Mouse (Mus musculus) intestine, postnatal 0 days (tissue): ENCODE results near the gene Nceh1. TPM values are rescaled to one million over a fixed set of nuclear protein-coding genes. Genes with fewer than 3 reads are reported as not detected.
"Not testable (repeated sequence)": the region's sequence is repeated elsewhere in the genome, so short reads cannot be mapped to it uniquely, and the experiment has no call there.

ENCODE experiments used
- ATAC-seq: fragments of 200-750 bp; cut with Nextera tagmentation; 2 replicates; pipeline ENCODE4 v1.8.0; 2017; ENCODE audit warnings: mild to moderate bottlenecking, moderate TSS enrichment, moderate library complexity
- H3K27ac ChIP-seq: fragments of 300-500 bp; sonication (generic); 2 replicates; pipeline ENCODE4 v1.5.1; 2014; ENCODE audit warnings: mild to moderate bottlenecking, low read depth, low read length, moderate library complexity
- H3K27me3 ChIP-seq: fragments of 300-500 bp; sonication (generic); replicated peaks from 2 replicates; pipeline ENCODE4 v1.6.1; 2014; ENCODE audit warnings: low read length, mixed read lengths; ENCODE audit not compliant: control insufficient read depth, insufficient read depth
- H3K36me3 ChIP-seq: fragments of 300-500 bp; sonication (generic); 2 replicates; pipeline ENCODE4 v1.6.1; 2014; ENCODE audit warnings: mild to moderate bottlenecking, moderate library complexity; ENCODE audit not compliant: control insufficient read depth, insufficient read depth
- H3K4me1 ChIP-seq: fragments of 300-500 bp; sonication (generic); replicated peaks from 2 replicates; pipeline ENCODE4 v1.6.1; 2014; ENCODE audit warnings: antibody characterized with exemption, low read length, mixed read lengths; ENCODE audit not compliant: control insufficient read depth, insufficient read depth
- H3K4me2 ChIP-seq: fragments of 300-500 bp; sonication (generic); replicated peaks from 2 replicates; pipeline ENCODE4 v1.6.1; 2014; ENCODE audit warnings: low read depth, mild to moderate bottlenecking, moderate library complexity
- H3K4me3 ChIP-seq: fragments of 300-500 bp; sonication (generic); 2 replicates; pipeline ENCODE4 v1.5.1; 2014; ENCODE audit warnings: low read depth, low read length
- H3K9ac ChIP-seq: fragments of 300-500 bp; sonication (generic); 2 replicates; pipeline ENCODE4 v1.6.1; 2014; ENCODE audit warnings: mild to moderate bottlenecking, low read depth, low read length
- H3K9me3 ChIP-seq: fragments of 300-500 bp; sonication (generic); 2 replicates; pipeline ENCODE4 v1.6.1; 2016; ENCODE audit warnings: mixed run types; ENCODE audit not compliant: control insufficient read depth
- CTCF ChIP-seq: sonication (generic); IDR thresholded peaks from 2 replicates; pipeline ENCODE4 v1.5.1; 2016; ENCODE audit warnings: low read depth, mild to moderate bottlenecking, control low read depth, antibody characterized with exemption, moderate library complexity
- WGBS: fragments of 180-500 bp; shearing (Covaris S2); extraction: QIAGEN DNeasy Blood & Tissue Kit; methylation state at CpG from one replicate; pipeline ENCODE4 v1.1.7; 2014; 5-methylcytosine and 5-hydroxymethylcytosine counted together
- polyA plus RNA-seq: library from polyadenylated mRNA; unstranded; fragments of >200 nt; fragmentation: Nextera tagmentation; extraction: Ambion mirVana; gene quantifications from 2 replicates; pipeline ENCODE4 v1.2.1, GENCODE M21; 2015

The Nceh1 gene
- polyA plus RNA-seq, 1 experiment from 2014 or later, result 15.0 TPM

DNA sequence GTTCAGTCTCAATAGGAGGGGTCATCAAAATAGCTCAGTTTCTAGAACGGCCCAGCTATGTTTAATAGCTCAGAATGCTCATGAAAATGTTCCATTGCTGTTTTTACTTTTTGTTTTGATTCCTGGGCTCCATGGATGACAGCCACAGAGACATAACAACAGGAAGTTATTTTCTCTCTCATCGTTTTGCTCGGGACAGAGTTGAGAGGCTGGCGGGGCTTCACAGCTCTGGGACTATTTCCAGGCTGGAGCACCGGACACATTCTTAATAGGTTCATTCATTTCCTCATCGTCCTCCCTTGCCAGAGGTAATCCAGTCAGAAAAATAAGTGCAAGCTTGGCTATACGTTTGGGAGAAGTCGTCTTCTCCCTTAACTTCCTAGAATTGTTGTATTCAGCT, 106.1 kb downstream of the Nceh1 start:
- H3K9me3 ChIP-seq, result no peaks in the 10 kb centered on the region
- no peak; the same call in 1 of the 2 replicates for ATAC-seq
- no peaks in the 10 kb centered on the region for H3K36me3 ChIP-seq
- no peaks in the 10 kb centered on the region for H3K27me3 ChIP-seq
- H3K4me3 ChIP-seq, result no peak overlapping the region
- H3K9ac ChIP-seq, result no peak overlapping the region
- WGBS, result 32% methylated on average over 8 of the region's 8 CpGs
- H3K27ac ChIP-seq, result no peak overlapping the region
- peak overlapping the region; percentile 6; the same call in 1 of the 2 replicates for H3K4me2 ChIP-seq
- TF ChIP-seq CTCF, result no peak
- H3K4me1 ChIP-seq, result peaks cover 6% of the 10 kb centered on the region; the same call in 1 of the 2 replicates

DNA sequence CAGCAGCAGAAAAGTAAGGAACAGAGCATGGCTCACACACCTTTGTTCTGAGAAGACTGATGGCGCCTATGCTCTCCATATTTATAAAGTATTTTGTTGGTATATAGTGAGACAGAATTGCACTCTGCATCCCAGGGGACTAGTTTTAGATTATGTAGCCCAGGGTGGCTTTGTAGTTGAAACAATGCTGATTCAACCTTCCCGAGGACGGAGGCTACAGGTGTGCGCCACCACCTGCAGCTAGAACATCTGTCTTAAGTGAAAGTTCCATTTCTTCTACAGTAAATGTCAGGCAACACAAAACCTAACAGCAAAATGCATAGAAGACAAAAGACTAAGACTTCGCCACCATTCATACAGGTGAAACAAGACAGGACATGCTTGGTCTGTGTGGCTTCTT, 107.5 kb downstream of the Nceh1 start:
- Histone ChIP-seq H3K27ac (no peak overlapping the region), H3K36me3 (no peaks in the 10 kb centered on the region), H3K4me2 (no peak overlapping the region), H3K9me3 (no peaks in the 10 kb centered on the region), H3K4me1 (peaks cover 6% of the 10 kb centered on the region; the same call in 1 of the 2 replicates), H3K4me3 (no peak overlapping the region), H3K9ac (no peak overlapping the region), H3K27me3 (no peaks in the 10 kb centered on the region)
- ATAC-seq, result no peak
- TF ChIP-seq CTCF, result no peak
- 93% methylated on average over 5 of the region's 5 CpGs for WGBS

DNA sequence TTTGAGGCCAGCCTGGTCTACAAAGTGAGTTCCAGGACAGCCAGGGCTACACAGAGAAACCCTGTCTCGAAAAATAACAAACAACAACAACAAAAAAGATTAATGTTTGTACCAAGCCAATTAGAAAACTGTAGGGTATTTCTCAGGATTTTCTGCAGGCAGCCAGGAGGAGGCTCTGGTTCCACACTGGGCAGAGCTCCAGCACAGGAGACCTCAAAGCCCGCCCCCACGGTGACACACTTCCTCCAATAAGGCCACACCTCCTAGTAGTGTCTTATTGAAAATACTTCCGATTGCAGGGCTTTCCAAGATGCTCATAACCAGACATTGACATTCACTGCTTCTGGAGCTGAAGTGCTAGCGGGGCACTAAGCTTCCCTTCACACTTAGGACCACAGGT, 108.2 kb downstream of the Nceh1 start:
- ATAC-seq, H3K36me3 ChIP-seq, H3K9me3 ChIP-seq, H3K27ac ChIP-seq, H3K4me1 ChIP-seq, H3K9ac ChIP-seq, H3K27me3 ChIP-seq, H3K4me3 ChIP-seq, H3K4me2 ChIP-seq: not testable (repeated sequence)
- WGBS, result 84% methylated on average over 5 of the region's 5 CpGs

DNA sequence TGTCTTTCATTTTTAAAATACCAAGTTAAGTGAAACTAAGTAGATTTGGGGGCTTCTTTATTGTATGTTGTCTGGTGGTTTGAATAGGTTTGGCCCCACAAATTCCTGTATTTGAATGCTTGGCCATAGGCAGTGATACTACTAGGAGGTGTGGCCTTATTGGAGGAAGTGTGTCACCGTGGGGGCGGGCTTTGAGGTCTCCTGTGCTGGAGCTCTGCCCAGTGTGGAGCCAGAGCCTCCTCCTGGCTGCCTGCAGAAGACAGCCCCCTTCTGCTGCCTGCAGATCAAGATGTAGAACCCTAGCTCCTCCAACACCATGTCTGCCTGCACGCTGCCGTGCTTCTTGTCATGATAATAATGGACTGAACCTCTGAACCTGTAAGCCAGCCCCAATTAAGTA, 108.6 kb downstream of the Nceh1 start:
- not testable (repeated sequence) for H3K27me3 ChIP-seq, H3K4me2 ChIP-seq, H3K4me1 ChIP-seq, ATAC-seq, H3K9ac ChIP-seq, H3K27ac ChIP-seq, H3K4me3 ChIP-seq, H3K36me3 ChIP-seq, H3K9me3 ChIP-seq
- 89% methylated on average over 4 of the region's 4 CpGs for WGBS
- TF ChIP-seq CTCF, result peak; percentile 17; the same call in 1 of the 2 replicates

DNA sequence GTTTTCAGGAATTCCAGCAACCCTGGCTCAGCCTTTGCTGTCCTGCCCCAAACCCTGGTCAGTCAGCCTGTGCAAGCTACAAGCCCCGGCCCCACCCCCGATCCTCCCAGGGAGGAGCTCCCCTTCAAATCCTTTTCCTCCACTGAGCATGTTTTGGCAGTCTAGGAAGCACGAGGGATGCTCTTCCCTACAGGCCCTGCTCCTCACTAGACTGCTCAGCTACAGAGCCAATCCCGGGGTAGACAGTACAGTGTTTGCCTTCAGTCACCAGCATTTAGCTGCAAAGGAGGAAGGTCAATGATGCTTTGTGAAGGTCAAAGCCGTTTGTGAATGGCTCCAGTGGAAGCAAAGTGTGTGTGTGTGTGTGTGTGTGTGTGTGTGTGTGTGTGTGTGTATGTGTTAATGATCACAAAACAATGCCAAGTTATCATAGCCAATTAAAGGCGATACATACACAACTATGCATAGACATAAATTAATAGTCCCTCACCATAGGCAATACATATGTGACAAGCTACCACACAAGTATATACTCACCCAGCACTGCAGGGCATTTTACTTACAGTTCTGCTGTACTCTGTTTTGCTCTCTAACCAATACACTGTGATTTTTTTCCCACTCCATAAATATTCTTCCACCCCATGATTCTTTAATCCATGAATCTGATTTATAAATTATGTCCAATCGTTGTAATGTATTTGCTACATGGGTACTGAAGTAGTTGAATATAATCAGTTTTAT, 111.0 kb downstream of the Nceh1 start:
- no peak for ATAC-seq
- Histone ChIP-seq H3K4me1 (peaks cover 3% of the 10 kb centered on the region; the same call in 1 of the 2 replicates), H3K27me3 (no peaks in the 10 kb centered on the region), H3K4me2 (no peak overlapping the region), H3K9me3 (no peaks in the 10 kb centered on the region), H3K36me3 (no peaks in the 10 kb centered on the region), H3K9ac (no peak overlapping the region), H3K27ac (no peak overlapping the region), H3K4me3 (no peak overlapping the region)
- WGBS, result 65% methylated on average over 7 of the region's 7 CpGs
- TF ChIP-seq CTCF, result no peak

DNA sequence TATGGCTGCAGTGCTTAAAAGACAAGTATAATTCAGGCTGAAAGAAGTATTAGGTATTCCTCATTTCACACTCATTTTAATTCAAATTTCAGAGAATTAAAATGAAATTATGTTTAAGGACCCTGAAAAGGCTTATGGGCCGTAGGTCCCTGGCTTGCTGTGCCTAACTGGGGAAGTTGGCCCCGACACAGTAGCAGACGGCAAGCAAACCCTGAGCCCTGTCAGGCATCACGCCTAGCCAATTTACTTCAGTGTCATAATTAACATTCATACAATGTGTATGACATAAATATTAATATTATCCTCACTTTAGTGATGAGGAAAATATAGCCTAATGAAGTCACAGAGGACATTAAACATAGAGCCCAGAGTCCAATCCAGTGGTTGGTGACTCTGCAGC, 117.7 kb downstream of the Nceh1 start:
- ATAC-seq, result no peak
- H3K4me2 ChIP-seq, result no peak overlapping the region
- H3K27me3 ChIP-seq, result no peaks in the 10 kb centered on the region
- no peak overlapping the region for H3K27ac ChIP-seq
- H3K4me3 ChIP-seq, result no peak overlapping the region
- no peaks in the 10 kb centered on the region for H3K4me1 ChIP-seq
- no peaks in the 10 kb centered on the region for H3K36me3 ChIP-seq
- no peaks in the 10 kb centered on the region for H3K9me3 ChIP-seq
- 85% methylated on average over 4 of the region's 4 CpGs for WGBS
- no peak overlapping the region for H3K9ac ChIP-seq
- TF ChIP-seq CTCF, result no peak
